Mouse (Mus musculus): ENCODE measurements at regions not wholly inside any gene's neighbourhood (a gene's known extent, or its start where the extent isn't known, plus 50 kb on each side); places are given as distances from the start of the nearest gene placed in this dataset.
A peak's percentile ranks its signal among the peaks of the same experiment; 100 is the strongest.

DNA sequence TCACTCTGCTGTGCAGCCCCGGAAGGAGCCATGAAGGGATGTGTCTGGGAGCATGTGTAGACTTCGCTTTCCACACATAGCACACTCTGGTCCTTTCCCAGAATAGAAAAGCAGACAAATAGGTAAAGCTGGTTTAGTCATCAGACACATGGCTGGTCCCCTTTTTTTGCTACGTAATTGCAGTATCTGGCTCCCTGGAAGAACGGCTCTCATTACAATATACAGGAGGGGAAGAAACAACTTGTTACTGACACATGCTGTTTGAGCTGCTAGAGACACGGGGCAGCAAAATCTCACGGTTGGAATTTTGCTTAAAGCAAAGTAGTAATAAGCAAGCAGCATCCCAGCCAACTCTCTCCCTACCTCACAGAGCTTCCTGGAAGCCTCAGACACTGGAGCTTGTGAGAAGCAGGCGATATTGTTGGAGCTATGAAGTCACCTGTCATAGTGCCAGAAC is 144.4 kb downstream of the Rpl14 start:
- ATAC-seq (replicated peaks; ENCODE audit: low FRiP score) (no peak), DNase-seq (ENCODE audit: low spot score) (no peak)
- no peak overlapping the region for H3K27ac ChIP-seq (ENCODE audit: low read depth, low read length)
- no peaks in the 10 kb centered on the region for H3K4me1 ChIP-seq (replicated peaks; ENCODE audit: control insufficient read depth, insufficient read depth, low read length)
- H3K9ac ChIP-seq (ENCODE audit: low read length), result no peak overlapping the region
- no peaks in the 10 kb centered on the region for H3K9me3 ChIP-seq (ENCODE audit: control insufficient read depth, low read length)
- no peaks in the 10 kb centered on the region for H3K36me3 ChIP-seq (ENCODE audit: control insufficient read depth, insufficient read depth, low read length)
- no peak overlapping the region for H3K4me3 ChIP-seq (ENCODE audit: low read depth, low read length)
- H3K4me2 ChIP-seq (ENCODE audit: low read depth, low read length, severe bottlenecking), result no peak overlapping the region
- WGBS, result 83% methylated on average over 7 of the region's 7 CpGs
- no peaks in the 10 kb centered on the region for H3K27me3 ChIP-seq (ENCODE audit: control insufficient read depth, insufficient read depth, low read length)

- WGBS, result 86% methylated on average over 3 of the region's 3 CpGs
- Histone ChIP-seq H3K4me3 (ENCODE audit: low read depth, low read length) (no peak overlapping the region), H3K9me3 (ENCODE audit: control insufficient read depth, low read length) (no peaks in the 10 kb centered on the region), H3K36me3 (ENCODE audit: control insufficient read depth, insufficient read depth, low read length) (no peaks in the 10 kb centered on the region), H3K9ac (ENCODE audit: low read length) (no peak overlapping the region), H3K27me3 (ENCODE audit: control insufficient read depth, insufficient read depth, low read length) (no peaks in the 10 kb centered on the region), H3K27ac (ENCODE audit: low read depth, low read length) (no peak overlapping the region), H3K4me2 (ENCODE audit: low read depth, low read length, severe bottlenecking) (no peak overlapping the region), H3K4me1 (replicated peaks; ENCODE audit: control insufficient read depth, insufficient read depth, low read length) (no peaks in the 10 kb centered on the region)
- no peak for ATAC-seq (replicated peaks; ENCODE audit: low FRiP score)
- no peak for DNase-seq (ENCODE audit: low spot score)
Measured at GRCm38 (mm10) chr9:120718812-120719211, 147.6 kb downstream of the Rpl14 start.

GRCm38 (mm10) chr9:120721451-120722123 is 150.3 kb downstream of the Rpl14 start:
- no peak overlapping the region for H3K27ac ChIP-seq (ENCODE audit: low read depth, low read length)
- H3K27me3 ChIP-seq (ENCODE audit: control insufficient read depth, insufficient read depth, low read length), result no peaks in the 10 kb centered on the region
- no peak overlapping the region for H3K4me2 ChIP-seq (ENCODE audit: low read depth, low read length, severe bottlenecking)
- WGBS, result 88% methylated on average over 9 of the region's 9 CpGs
- H3K9ac ChIP-seq (ENCODE audit: low read length), result no peak overlapping the region
- no peak overlapping the region for H3K4me3 ChIP-seq (ENCODE audit: low read depth, low read length)
- ATAC-seq (replicated peaks; ENCODE audit: low FRiP score) (no peak), DNase-seq (ENCODE audit: low spot score) (no peak)
- H3K36me3 ChIP-seq (ENCODE audit: control insufficient read depth, insufficient read depth, low read length), result no peaks in the 10 kb centered on the region
- no peaks in the 10 kb centered on the region for H3K4me1 ChIP-seq (replicated peaks; ENCODE audit: control insufficient read depth, insufficient read depth, low read length)
- no peaks in the 10 kb centered on the region; the same call in 1 of the 2 replicates for H3K9me3 ChIP-seq (ENCODE audit: control insufficient read depth, low read length)

DNA sequence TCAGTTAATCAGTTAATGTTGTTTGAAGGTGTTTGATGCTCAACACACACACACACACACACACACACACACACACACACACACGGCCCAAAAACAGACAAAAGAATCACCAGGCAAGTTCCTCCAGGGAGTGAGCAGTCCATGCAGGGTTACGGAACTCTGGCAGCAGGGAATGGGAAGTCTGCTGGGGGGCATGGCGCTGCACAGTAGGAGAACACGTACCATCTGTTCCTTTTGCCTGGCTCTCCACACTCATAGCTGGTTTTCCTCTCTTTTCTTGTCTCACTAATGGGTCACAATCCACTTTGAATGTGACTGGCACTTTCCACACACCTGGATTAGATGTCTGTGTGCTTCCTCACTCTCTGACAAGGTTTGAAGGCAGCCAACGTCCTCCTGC is 151.8 kb downstream of the Rpl14 start:
- no peaks in the 10 kb centered on the region for H3K27me3 ChIP-seq (ENCODE audit: control insufficient read depth, insufficient read depth, low read length)

DNA sequence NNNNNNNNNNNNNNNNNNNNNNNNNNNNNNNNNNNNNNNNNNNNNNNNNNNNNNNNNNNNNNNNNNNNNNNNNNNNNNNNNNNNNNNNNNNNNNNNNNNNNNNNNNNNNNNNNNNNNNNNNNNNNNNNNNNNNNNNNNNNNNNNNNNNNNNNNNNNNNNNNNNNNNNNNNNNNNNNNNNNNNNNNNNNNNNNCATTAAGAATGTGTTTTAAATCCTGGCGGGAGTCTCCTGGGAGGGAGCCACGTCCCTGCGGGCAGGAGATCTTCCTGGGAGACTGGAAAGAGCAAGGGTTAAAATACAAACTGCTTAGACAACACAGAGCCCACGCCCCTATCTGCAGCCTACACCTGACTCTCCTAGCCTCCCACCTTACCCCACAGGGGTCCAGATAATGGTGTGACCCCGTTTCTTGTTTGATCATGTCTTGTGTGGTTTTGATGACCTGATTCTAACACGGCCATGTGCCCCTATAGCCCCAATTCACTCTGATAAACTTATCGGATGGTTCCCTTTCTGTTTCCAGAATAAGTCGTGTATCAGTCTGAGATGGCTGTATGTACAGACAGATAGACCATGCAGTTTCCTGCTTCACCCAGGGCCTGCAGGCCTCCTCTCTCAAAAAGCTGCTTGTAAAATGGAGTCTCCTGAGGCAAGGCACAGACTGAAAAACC is 160.8 kb downstream of the Rpl14 start:
- H3K27ac ChIP-seq (ENCODE audit: low read depth, low read length), result no peak overlapping the region; the same call in 1 of the 2 replicates
- no peak overlapping the region for H3K4me2 ChIP-seq (ENCODE audit: low read depth, low read length, severe bottlenecking)
- 22% methylated on average over 8 of the region's 8 CpGs for WGBS
- H3K4me3 ChIP-seq (ENCODE audit: low read depth, low read length), result no peak overlapping the region
- H3K27me3 ChIP-seq (ENCODE audit: control insufficient read depth, insufficient read depth, low read length), result no peaks in the 10 kb centered on the region
- no peaks in the 10 kb centered on the region for H3K36me3 ChIP-seq (ENCODE audit: control insufficient read depth, insufficient read depth, low read length)
- no peak for ATAC-seq (replicated peaks; ENCODE audit: low FRiP score)
- H3K9me3 ChIP-seq (ENCODE audit: control insufficient read depth, low read length), result no peaks in the 10 kb centered on the region; the same call in 1 of the 2 replicates
- no peak overlapping the region for H3K9ac ChIP-seq (ENCODE audit: low read length)
- DNase-seq (ENCODE audit: low spot score), result no peak
- peaks cover 18% of the 10 kb centered on the region for H3K4me1 ChIP-seq (replicated peaks; ENCODE audit: control insufficient read depth, insufficient read depth, low read length)

More for the DNA sequence above, 151.8 kb downstream of the Rpl14 start:
- no peaks in the 10 kb centered on the region for H3K36me3 ChIP-seq (ENCODE audit: control insufficient read depth, insufficient read depth, low read length)
- no peak overlapping the region for H3K4me2 ChIP-seq (ENCODE audit: low read depth, low read length, severe bottlenecking)
- H3K4me1 ChIP-seq (replicated peaks; ENCODE audit: control insufficient read depth, insufficient read depth, low read length), result no peaks in the 10 kb centered on the region
- no peaks in the 10 kb centered on the region; the same call in 1 of the 2 replicates for H3K9me3 ChIP-seq (ENCODE audit: control insufficient read depth, low read length)
- no peak for ATAC-seq (replicated peaks; ENCODE audit: low FRiP score)
- no peak for DNase-seq (ENCODE audit: low spot score)
- 70% methylated on average over 5 of the region's 5 CpGs for WGBS
- H3K4me3 ChIP-seq (ENCODE audit: low read depth, low read length), result no peak overlapping the region
- H3K27ac ChIP-seq (ENCODE audit: low read depth, low read length), result no peak overlapping the region
- H3K9ac ChIP-seq (ENCODE audit: low read length), result no peak overlapping the region

DNA sequence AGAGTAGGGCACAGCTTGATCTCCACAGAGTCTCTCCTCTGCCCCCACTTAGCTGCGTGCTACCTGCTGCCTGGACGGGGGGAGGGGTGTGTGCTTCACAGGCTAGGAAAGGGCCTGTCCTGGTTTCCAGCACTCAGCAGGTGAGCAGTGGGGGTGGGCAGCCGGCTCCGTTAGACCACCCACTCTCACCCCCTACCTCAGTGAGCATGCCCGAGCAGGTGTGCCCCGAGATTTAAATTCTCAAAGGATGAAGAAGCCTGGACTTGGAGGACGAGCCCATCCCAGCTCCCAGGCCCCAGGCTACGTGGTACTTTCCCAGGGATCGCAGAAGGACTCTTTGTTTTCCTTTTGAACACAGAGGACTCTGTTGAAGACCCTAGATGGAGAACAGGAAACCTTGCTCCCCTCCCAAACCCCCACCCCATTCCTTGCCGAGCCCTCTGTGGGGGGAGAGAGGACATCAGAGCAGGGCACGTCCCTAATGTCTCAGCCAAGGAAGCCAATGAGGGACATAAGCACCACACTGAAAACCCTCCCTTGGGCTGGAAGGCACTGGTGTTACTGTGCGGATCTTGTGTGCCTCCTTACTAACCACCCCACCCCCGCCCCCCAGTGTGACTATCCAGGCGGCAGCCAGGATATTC is 161.5 kb downstream of the Rpl14 start:
- 14% methylated on average over 14 of the region's 14 CpGs for WGBS
- no peak overlapping the region for H3K27ac ChIP-seq (ENCODE audit: low read depth, low read length)
- no peaks in the 10 kb centered on the region for H3K27me3 ChIP-seq (ENCODE audit: control insufficient read depth, insufficient read depth, low read length)
- peak; percentile 39; the same call in 1 of the 2 replicates for ATAC-seq (replicated peaks; ENCODE audit: low FRiP score)
- peaks cover 18% of the 10 kb centered on the region for H3K4me1 ChIP-seq (replicated peaks; ENCODE audit: control insufficient read depth, insufficient read depth, low read length)
- peak; percentile 55 for DNase-seq (ENCODE audit: low spot score)
- no peak overlapping the region for H3K4me3 ChIP-seq (ENCODE audit: low read depth, low read length)
- H3K36me3 ChIP-seq (ENCODE audit: control insufficient read depth, insufficient read depth, low read length), result no peaks in the 10 kb centered on the region
- H3K4me2 ChIP-seq (ENCODE audit: low read depth, low read length, severe bottlenecking), result no peak overlapping the region
- H3K9ac ChIP-seq (ENCODE audit: low read length), result peak overlapping the region; percentile 5; the same call in 1 of the 2 replicates
- no peaks in the 10 kb centered on the region for H3K9me3 ChIP-seq (ENCODE audit: control insufficient read depth, low read length)

DNA sequence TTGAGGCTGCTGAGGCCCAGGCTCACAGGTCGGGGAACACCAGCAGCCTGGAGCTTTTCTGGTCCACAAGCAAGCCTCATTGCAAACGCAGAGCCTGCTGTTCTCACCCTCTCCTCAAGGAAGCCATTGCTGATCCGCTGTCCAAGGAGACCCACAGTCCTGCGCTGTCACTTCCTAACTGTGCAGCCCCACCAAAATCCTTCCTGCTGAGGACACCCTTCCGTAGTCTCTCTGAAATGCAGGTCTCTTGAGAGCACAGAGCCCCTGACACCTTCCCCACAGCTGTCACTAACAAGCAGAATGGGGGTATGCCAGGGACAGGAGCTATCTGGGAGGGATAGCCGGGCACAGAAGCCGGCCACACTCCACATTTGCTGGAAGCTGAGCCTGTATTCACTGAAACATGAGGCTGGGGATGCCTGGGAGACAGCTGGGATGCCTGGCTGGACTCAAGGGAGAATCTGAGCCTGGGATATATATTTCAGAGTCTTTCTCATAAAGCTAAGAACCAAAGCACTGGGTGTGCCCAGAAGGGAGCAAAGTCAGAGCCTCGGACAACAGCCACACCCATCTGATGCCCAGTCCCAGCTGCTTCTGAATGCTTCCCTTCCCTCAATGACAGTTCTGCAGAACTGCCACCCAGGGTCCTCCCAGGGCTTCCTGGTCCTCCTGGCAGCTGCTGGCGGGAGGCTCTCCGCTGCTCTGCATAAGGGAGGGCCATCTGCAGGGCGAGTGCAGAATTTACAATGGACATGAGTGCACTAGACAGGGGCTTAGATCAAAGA is 162.6 kb downstream of the Rpl14 start:
- Histone ChIP-seq H3K9me3 (ENCODE audit: control insufficient read depth, low read length) (no peaks in the 10 kb centered on the region), H3K4me2 (ENCODE audit: low read depth, low read length, severe bottlenecking) (no peak overlapping the region), H3K4me3 (ENCODE audit: low read depth, low read length) (no peak overlapping the region), H3K9ac (ENCODE audit: low read length) (0 out of 2 replicates have a peak overlapping the region, but pooled peaks have one; percentile 5), H3K4me1 (replicated peaks; ENCODE audit: control insufficient read depth, insufficient read depth, low read length) (peaks cover 18% of the 10 kb centered on the region), H3K36me3 (ENCODE audit: control insufficient read depth, insufficient read depth, low read length) (no peaks in the 10 kb centered on the region), H3K27ac (ENCODE audit: low read depth, low read length) (no peak overlapping the region), H3K27me3 (ENCODE audit: control insufficient read depth, insufficient read depth, low read length) (no peaks in the 10 kb centered on the region)
- WGBS, result 46% methylated on average over 11 of the region's 11 CpGs
- ATAC-seq (replicated peaks; ENCODE audit: low FRiP score), result peak; percentile 55; the same call in 1 of the 2 replicates
- peak; percentile 67 for DNase-seq (ENCODE audit: low spot score)

- H3K4me1 ChIP-seq (replicated peaks; ENCODE audit: control insufficient read depth, insufficient read depth, low read length), result peaks cover 28% of the 10 kb centered on the region
- no peak for ATAC-seq (replicated peaks; ENCODE audit: low FRiP score)
- 80% methylated on average over 7 of the region's 7 CpGs for WGBS
Measured at GRCm38 (mm10) chr9:120735217-120735616, 164.0 kb downstream of the Rpl14 start.

More at GRCm38 (mm10) chr9:120735217-120735616, 164.0 kb downstream of the Rpl14 start:
- Histone ChIP-seq H3K9ac (ENCODE audit: low read length) (no peak overlapping the region), H3K36me3 (ENCODE audit: control insufficient read depth, insufficient read depth, low read length) (no peaks in the 10 kb centered on the region), H3K27ac (ENCODE audit: low read depth, low read length) (no peak overlapping the region), H3K27me3 (ENCODE audit: control insufficient read depth, insufficient read depth, low read length) (no peaks in the 10 kb centered on the region), H3K4me2 (ENCODE audit: low read depth, low read length, severe bottlenecking) (no peak overlapping the region), H3K4me3 (ENCODE audit: low read depth, low read length) (no peak overlapping the region), H3K9me3 (ENCODE audit: control insufficient read depth, low read length) (no peaks in the 10 kb centered on the region)
- no peak for DNase-seq (ENCODE audit: low spot score)
